Mouse (Mus musculus) CH12.LX (cell line): ENCODE data around the gene Map2k5. TPM values are rescaled to one million over a fixed set of nuclear protein-coding genes. Genes with fewer than 3 reads are reported as not detected.

Experiments used
- DNase-seq: peaks from one replicate; pipeline ENCODE4 v3.0.0-alpha.2; 2013; ENCODE audit errors: extremely low read depth
- H3K27ac ChIP-seq: 2 replicates; pipeline ENCODE4 v1.5.1; 2012; ENCODE audit warnings: low read depth, mild to moderate bottlenecking, control low read depth, moderate library complexity; ENCODE audit not compliant: insufficient read depth
- H3K27me3 ChIP-seq: replicated peaks from 2 replicates; pipeline ENCODE3; 2012; ENCODE audit warnings: inconsistent platforms
- H3K36me3 ChIP-seq, 2 experiments: replicated peaks in 1 of 2; 2 replicates each; pipeline versions ENCODE3 to v1.6.1; 2012; ENCODE audit warnings: inconsistent platforms in 1 of 2, low read length in 1 of 2, mild to moderate bottlenecking in 1 of 2, mixed read lengths in 1 of 2, moderate library complexity in 1 of 2; ENCODE audit not compliant: control insufficient read depth in 1 of 2, insufficient read depth in 1 of 2
- H3K4me1 ChIP-seq, 2 experiments: 2 replicates each; pipeline ENCODE4 v1.6.1; 2012; ENCODE audit warnings: inconsistent platforms in 1 of 2, moderate library complexity in 1 of 2; ENCODE audit not compliant: insufficient read depth in 2 of 2, control insufficient read depth in 1 of 2
- H3K4me2 ChIP-seq: 2 replicates; pipeline ENCODE4 v1.6.1; 2012; ENCODE audit warnings: low read depth, mild to moderate bottlenecking, control low read depth; ENCODE audit not compliant: poor library complexity, insufficient read depth, severe bottlenecking
- H3K4me3 ChIP-seq, 3 experiments: fragments of 150-350 bp in 1 of 3; sonication (generic) in 1 of 3; replicated peaks in 1 of 3; 2 replicates each; pipeline versions ENCODE3 to v1.5.1; 2011 to 2012; ENCODE audit warnings: low read depth in 2 of 3, low read length in 2 of 3, mild to moderate bottlenecking in 2 of 3, moderate library complexity in 2 of 3, control low read depth in 1 of 3, improper control_type of control experiment in 1 of 3, inconsistent platforms in 1 of 3, mixed read lengths in 1 of 3; ENCODE audit not compliant: poor library complexity in 1 of 3
- H3K79me2 ChIP-seq: replicated peaks from 2 replicates; pipeline ENCODE4 v1.6.1; 2012; ENCODE audit warnings: mild to moderate bottlenecking, moderate library complexity; ENCODE audit not compliant: control insufficient read depth, poor library complexity, insufficient read depth, severe bottlenecking; ENCODE audit errors: extremely low read depth
- H3K9ac ChIP-seq: 2 replicates; pipeline ENCODE4 v1.6.1; 2012; ENCODE audit warnings: low read depth, mild to moderate bottlenecking, control low read depth, moderate library complexity; ENCODE audit not compliant: insufficient read depth
- H3K9me3 ChIP-seq: replicated peaks from 2 replicates; pipeline ENCODE3; 2012; ENCODE audit warnings: low read length, inconsistent platforms, mixed read lengths
- BHLHE40 ChIP-seq: IDR thresholded peaks from 2 replicates; pipeline ENCODE4 v1.6.1; 2011; ENCODE audit warnings: mild to moderate bottlenecking, low read depth, low read length, improper control_type of control experiment
- CHD2 ChIP-seq: IDR thresholded peaks from 2 replicates; pipeline ENCODE4 v1.6.1; 2011; ENCODE audit warnings: low read length, improper control_type of control experiment
- CTCF ChIP-seq, 2 experiments: IDR thresholded peaks in 1 of 2; conservative IDR thresholded peaks in 1 of 2; 2 replicates each; pipeline ENCODE4 v1.5.1; 2011 to 2012; ENCODE audit warnings: low read depth in 2 of 2, low read length in 2 of 2, improper control_type of control experiment in 1 of 2, inconsistent platforms in 1 of 2, mild to moderate bottlenecking in 1 of 2, moderate library complexity in 1 of 2
- ELF1 ChIP-seq: IDR thresholded peaks from 2 replicates; pipeline ENCODE4 v1.6.1; 2014; ENCODE audit warnings: low read depth, mild to moderate bottlenecking, inconsistent platforms, low read length, improper control_type of control experiment
- GABPA ChIP-seq: IDR thresholded peaks from 2 replicates; pipeline ENCODE4 v1.6.1; 2012; ENCODE audit warnings: low read depth, low read length, improper control_type of control experiment, inconsistent platforms; ENCODE audit not compliant: insufficient replicate concordance
- JUN ChIP-seq: IDR thresholded peaks from 2 replicates; pipeline ENCODE4 v1.6.1; 2011; ENCODE audit warnings: low read depth, mild to moderate bottlenecking, low read length, improper control_type of control experiment, moderate library complexity; ENCODE audit not compliant: insufficient read depth
- JUND ChIP-seq: conservative IDR thresholded peaks from 2 replicates; pipeline ENCODE4 v1.6.1; 2011; ENCODE audit warnings: low read depth, low read length, improper control_type of control experiment
- KAT2A ChIP-seq: IDR thresholded peaks from 2 replicates; pipeline ENCODE4 v1.6.1; 2012; ENCODE audit warnings: low read length, improper control_type of control experiment, inconsistent platforms; ENCODE audit not compliant: insufficient replicate concordance
- MAX ChIP-seq: IDR thresholded peaks from 2 replicates; pipeline ENCODE4 v1.6.1; 2011; ENCODE audit warnings: low read length, improper control_type of control experiment
- MAZ ChIP-seq: IDR thresholded peaks from 2 replicates; pipeline ENCODE4 v1.6.1; 2012; ENCODE audit warnings: low read depth, mild to moderate bottlenecking, inconsistent platforms, low read length, improper control_type of control experiment, moderate library complexity
- MEF2A ChIP-seq: IDR thresholded peaks from 2 replicates; pipeline ENCODE4 v1.6.1; 2014; ENCODE audit warnings: low read depth, mild to moderate bottlenecking, inconsistent platforms, low read length, improper control_type of control experiment, borderline replicate concordance
- MXI1 ChIP-seq: IDR thresholded peaks from 2 replicates; pipeline ENCODE4 v1.6.1; 2011; ENCODE audit warnings: mild to moderate bottlenecking, low read depth, low read length, improper control_type of control experiment
- MYC ChIP-seq: IDR thresholded peaks from 2 replicates; pipeline ENCODE4 v1.6.1; 2011; ENCODE audit warnings: low read depth, mild to moderate bottlenecking, improper control_type of control experiment, low read length
- POLR2A ChIP-seq: IDR thresholded peaks from 2 replicates; pipeline ENCODE4 v1.6.1; 2011; ENCODE audit warnings: low read depth, mild to moderate bottlenecking, improper control_type of control experiment, low read length
- SMC3 ChIP-seq: IDR thresholded peaks from 2 replicates; pipeline ENCODE4 v1.6.1; 2011; ENCODE audit warnings: low read depth, low read length, improper control_type of control experiment
- TCF12 ChIP-seq: IDR thresholded peaks from 2 replicates; pipeline ENCODE4 v1.6.1; 2014; ENCODE audit warnings: low read depth, mild to moderate bottlenecking, inconsistent platforms, low read length, improper control_type of control experiment
- USF1 ChIP-seq: IDR thresholded peaks from 2 replicates; pipeline ENCODE4 v1.6.1; 2014; ENCODE audit warnings: low read depth, mild to moderate bottlenecking, inconsistent platforms, low read length, improper control_type of control experiment
- ZC3H11A ChIP-seq: IDR thresholded peaks from 2 replicates; pipeline ENCODE4 v1.6.1; 2012; ENCODE audit warnings: low read depth, mild to moderate bottlenecking, inconsistent platforms, low read length, improper control_type of control experiment
- ZKSCAN1 ChIP-seq: IDR thresholded peaks from 2 replicates; pipeline ENCODE4 v1.6.1; 2012; ENCODE audit warnings: low read depth, inconsistent platforms, low read length, improper control_type of control experiment, borderline replicate concordance
- ZMIZ1 ChIP-seq: IDR thresholded peaks from 2 replicates; pipeline ENCODE4 v1.6.1; 2012; ENCODE audit warnings: low read depth, mild to moderate bottlenecking, inconsistent platforms, low read length, improper control_type of control experiment
- dilution Hi-C: fragments of 300-500 bp; cut with MboI; formaldehyde crosslinking; loops from 2 replicates; pipeline ENCODE4 v1.14.3; 2020; ENCODE audit warnings: low sequenced_read_pairs; ENCODE audit not compliant: extremely low pct_unique_long_range_greater_than_20kb, extremely low pct_ligation_motif_present
- in situ Hi-C: fragments of 300-500 bp; cut with MboI; formaldehyde crosslinking; loops from 3 replicates; pipeline ENCODE4 v1.14.3; 2019; ENCODE audit warnings: low sequenced_read_pairs, low pct_ligation_motif_present, low pct_unique_long_range_greater_than_20kb, mixed read lengths
- polyA plus RNA-seq: library from polyadenylated mRNA; unstranded; fragments of >175 nt; gene quantifications from 2 replicates; pipeline ENCODE4 v1.2.1, GENCODE M21; 2012; ENCODE audit warnings: low read depth; ENCODE audit not compliant: insufficient read length
- total RNA-seq, 2 experiments: library from RNA; depleted of rRNA; stranded (reverse); fragments of 300-350 nt in 1 of 2; fragments of >200 nt in 1 of 2; gene quantifications; 2 replicates each; pipeline ENCODE4 v1.2.3; 2012 to 2014

Gene Map2k5
- total and polyA plus RNA-seq, 3 experiments, result 10.8 to 22.6 (median 11.2) TPM

DNA sequence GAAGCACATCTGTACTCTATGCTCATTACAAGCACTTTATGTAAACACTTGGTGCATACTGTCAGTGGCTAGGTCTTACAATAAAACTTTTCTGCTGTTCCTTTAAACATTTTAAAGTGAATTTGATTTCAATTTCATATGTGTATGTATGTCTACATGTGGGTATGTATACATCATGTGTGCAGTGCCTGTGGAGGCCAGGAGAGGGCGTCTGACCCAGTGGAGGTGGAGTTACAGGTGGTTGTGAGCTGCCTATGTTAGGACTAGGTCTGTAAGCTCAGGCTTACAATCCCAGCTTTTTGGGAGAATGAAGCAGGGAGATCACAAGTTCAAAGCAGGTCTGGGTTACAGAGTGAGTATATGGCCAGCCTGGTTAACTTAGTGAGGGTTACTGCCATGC is 208.6 kb downstream of the Map2k5 start:
- no peaks in the 10 kb centered on the region for H3K79me2 ChIP-seq
- no peak for DNase-seq
- H3K9ac ChIP-seq, result no peak overlapping the region
- H3K4me1 ChIP-seq, result peaks cover 3 to 24% of the 10 kb centered on the region in 2 experiments
- TF ChIP-seq JUN (no peak), ZKSCAN1 (no peak), CHD2 (no peak), KAT2A (no peak), ZMIZ1 (no peak), ZC3H11A (no peak), BHLHE40 (no peak), POLR2A (no peak), ELF1 (no peak), MYC (no peak), MAX (no peak), SMC3 (no peak), USF1 (no peak), GABPA (no peak), MEF2A (no peak), MAZ (no peak), TCF12 (no peak), MXI1 (no peak)
- TF ChIP-seq, all 38 proteins: peak for 0
- Histone ChIP-seq H3K4me3 (no peak overlapping the region), H3K4me2 (no peak overlapping the region), H3K27ac (no peak overlapping the region), H3K9me3 (peaks cover 2% of the 10 kb centered on the region), H3K36me3 (peaks cover under 1 to 51% of the 10 kb centered on the region in 2 experiments), H3K27me3 (no peaks in the 10 kb centered on the region)
- dilution Hi-C loops, result no loop called here
- in situ Hi-C loops, result no loop called here

DNA sequence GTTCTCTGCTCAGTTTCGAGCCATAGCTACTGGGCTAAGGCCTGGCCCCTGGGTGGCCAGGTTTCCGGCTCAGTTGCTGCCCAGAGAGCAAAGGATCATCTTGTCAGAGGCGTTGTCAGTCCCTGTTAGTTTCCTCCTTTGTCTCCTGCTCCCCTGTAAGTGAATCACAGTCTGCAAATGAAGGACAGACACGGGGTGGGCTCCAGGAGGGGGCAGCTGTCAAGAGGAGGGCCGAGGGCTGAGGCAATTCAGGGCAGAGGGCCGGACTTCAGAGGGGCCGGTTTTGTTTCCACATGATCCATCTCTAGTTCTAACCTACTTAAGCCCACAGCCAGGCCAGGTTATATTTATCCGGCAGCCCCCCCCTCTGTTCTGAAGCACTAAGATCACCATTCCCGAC is 212.6 kb downstream of the Map2k5 start:
- Histone ChIP-seq H3K9me3 (peaks cover 2% of the 10 kb centered on the region), H3K4me3 (no peak overlapping the region), H3K36me3 (peaks cover 8 to 62% of the 10 kb centered on the region in 2 experiments), H3K27me3 (no peaks in the 10 kb centered on the region), H3K9ac (no peak overlapping the region), H3K27ac (no peak overlapping the region), H3K79me2 (no peaks in the 10 kb centered on the region), H3K4me1 (peaks cover 0 to 11% of the 10 kb centered on the region in 2 experiments; a peak in 2 of 4 replicates), H3K4me2 (no peak overlapping the region)
- TF ChIP-seq ZC3H11A, result no peak
- TF ChIP-seq JUND, result no peak
- TF ChIP-seq CTCF (conservative IDR thresholded peaks at IDR 0.05 in 1 of 2, IDR thresholded peaks at IDR 0.05 in 1 of 2; ENCODE audit: low read depth in 2 of 2, low read length in 2 of 2), result no peak
- TF ChIP-seq TCF12, result no peak
- no peak for TF ChIP-seq USF1
- TF ChIP-seq MAZ, result no peak
- TF ChIP-seq JUN, result no peak
- no peak for DNase-seq
- in situ Hi-C loops (no loop called here), dilution Hi-C loops (no loop called here)
